Mouse (Mus musculus) cortical plate, adult 2 months (tissue): Measurements from ENCODE around the gene Cyp2d26.

Source experiments
- CTCF ChIP-seq: fragments of 200-500 bp; IDR thresholded peaks from 2 replicates; pipeline ENCODE4 v1.5.1; 2011; ENCODE audit warnings: mild to moderate bottlenecking, control low read depth, low read length; ENCODE audit not compliant: insufficient read depth; ENCODE audit errors: extremely low read depth
- POLR2A ChIP-seq: fragments of 200-500 bp; IDR thresholded peaks from 2 replicates; pipeline ENCODE4 v1.6.1; 2011; ENCODE audit warnings: mild to moderate bottlenecking, low read length, control low read depth; ENCODE audit not compliant: insufficient read depth; ENCODE audit errors: extremely low read depth

DNA sequence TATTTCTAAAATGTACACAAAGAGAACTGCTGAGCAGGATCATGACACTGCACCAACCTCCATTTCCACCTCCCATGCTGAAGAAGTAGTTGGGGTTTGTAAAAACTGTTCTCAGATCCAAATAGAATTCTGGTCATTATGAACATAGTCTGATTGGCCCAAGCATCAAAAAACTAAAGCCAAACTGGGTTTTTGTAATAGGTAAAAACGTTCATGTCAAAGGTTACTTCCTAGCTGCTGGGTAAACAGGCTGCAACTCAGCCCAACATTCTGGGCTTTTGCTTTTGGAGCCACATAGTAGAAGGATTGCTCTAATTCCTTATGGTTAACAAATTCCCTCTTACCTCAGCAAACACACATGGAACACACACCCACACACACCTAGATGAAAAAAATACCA, 46.0 kb downstream of the Cyp2d26 start:
- TF ChIP-seq CTCF (no peak), POLR2A (no peak)
